Mouse (Mus musculus) layer of hippocampus, adult 9-10 months (tissue): Measurements from ENCODE around the gene Chst12.
A peak's percentile ranks its signal among the peaks of the same experiment; 100 is the strongest.

Experiments
- DNase-seq: peaks from one replicate; pipeline ENCODE4 v3.0.0; 2022; ENCODE audit warnings: low spot score

Chst12 gene

GRCm38 (mm10) chr5:140517921-140518230 is 12.5 kb downstream of the Chst12 start:
- DNase-seq, result no peak

DNA sequence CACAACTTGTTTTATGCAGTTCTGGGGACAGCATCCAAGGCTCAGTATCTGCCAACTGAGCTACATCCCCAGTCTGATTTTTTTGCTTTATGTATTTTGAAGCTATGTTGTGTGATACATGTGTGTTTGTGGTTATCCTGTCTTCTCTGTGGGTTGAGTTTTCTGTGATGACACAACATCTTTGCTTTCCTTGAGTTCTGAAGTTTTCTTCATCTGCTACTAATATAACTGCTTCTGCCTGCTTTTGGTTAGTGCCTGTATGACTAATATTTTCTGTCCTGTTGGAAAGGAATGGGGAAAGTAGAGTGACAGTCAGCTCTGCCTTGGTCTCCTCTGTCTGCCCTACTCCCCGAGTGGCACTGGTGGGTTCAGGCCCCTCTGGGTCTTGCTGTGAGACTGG is 15.8 kb downstream of the Chst12 start:
- DNase-seq, result no peak

DNA sequence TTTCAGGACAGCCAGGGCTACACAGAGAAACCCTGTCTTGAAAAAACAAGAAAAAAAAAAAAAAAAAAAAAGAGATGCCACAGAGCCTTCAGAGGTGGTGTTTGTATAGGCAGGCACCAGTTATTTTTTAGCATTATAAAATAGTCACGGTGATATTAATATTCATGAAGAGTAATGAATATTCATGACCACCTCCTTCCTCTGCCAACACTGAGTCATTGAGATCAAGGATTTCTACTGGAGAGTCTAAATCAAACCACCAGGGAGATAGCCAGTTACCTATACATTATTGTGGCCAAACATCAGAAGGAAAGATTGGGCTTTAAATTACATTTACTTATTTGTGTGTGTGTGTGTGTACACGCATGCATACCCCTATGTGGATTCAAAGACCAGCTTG is 21.4 kb downstream of the Chst12 start:
- DNase-seq, result no peak

- no peak for DNase-seq
Observed at GRCm38 (mm10) chr5:140538111-140538683, 32.8 kb downstream of the Chst12 start.

GRCm38 (mm10) chr5:140540106-140540505 is 34.8 kb downstream of the Chst12 start:
- peak; percentile 60 for DNase-seq

- no peak for DNase-seq
Observed at GRCm38 (mm10) chr5:140542811-140543575, 37.6 kb downstream of the Chst12 start.

- no peak for DNase-seq
Observed at GRCm38 (mm10) chr5:140545651-140546050, 40.3 kb downstream of the Chst12 start.

GRCm38 (mm10) chr5:140546332-140546731 is 41.0 kb downstream of the Chst12 start:
- no peak for DNase-seq

- DNase-seq, result no peak
Observed at GRCm38 (mm10) chr5:140549306-140550047, 44.1 kb downstream of the Chst12 start.

DNA sequence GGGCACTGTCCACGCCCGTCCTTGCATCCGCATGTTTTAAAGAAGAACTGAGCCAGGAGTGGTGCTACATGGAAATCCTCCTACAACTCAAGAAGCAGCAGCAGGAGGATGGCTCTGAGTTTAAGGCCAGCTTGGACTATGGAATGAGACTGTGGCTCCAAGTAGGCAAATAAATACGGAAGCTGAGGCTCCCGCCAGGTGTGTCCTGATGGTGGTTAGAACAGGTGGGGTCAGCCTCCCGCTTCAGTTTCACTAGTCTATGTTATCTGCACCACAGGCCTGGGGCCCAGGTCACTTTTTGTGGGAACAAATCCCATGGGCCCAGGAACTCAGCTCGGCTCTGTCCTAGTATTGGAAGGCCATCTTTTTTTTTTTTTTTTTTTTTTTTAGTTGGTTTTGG is 48.4 kb downstream of the Chst12 start:
- no peak for DNase-seq

- no peak for DNase-seq
Observed at GRCm38 (mm10) chr5:140556859-140557258, 51.5 kb downstream of the Chst12 start.

GRCm38 (mm10) chr5:140562601-140563000 is 57.3 kb downstream of the Chst12 start:
- DNase-seq, result no peak

DNA sequence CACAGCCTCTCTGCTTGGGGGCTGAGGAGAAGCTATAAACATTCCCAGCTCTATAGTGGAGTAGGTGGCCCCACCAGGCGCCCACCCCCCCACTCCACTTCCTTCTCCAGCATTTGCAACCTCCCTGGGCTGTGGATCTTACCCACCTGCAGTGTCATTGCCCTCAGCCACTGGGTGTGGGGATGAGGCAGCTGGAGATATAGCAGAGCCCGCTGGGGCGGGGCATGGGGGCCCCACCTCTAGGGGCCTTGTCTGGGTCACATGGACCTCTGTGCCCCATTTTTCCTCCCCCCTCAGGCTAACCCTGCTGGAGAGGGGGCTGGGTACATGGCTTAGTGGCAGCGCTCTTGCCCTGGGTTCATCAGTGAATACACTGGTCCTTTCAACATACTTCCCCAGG is 59.5 kb downstream of the Chst12 start, which contains the start of gene Grifin:
TSS of gene Grifin (minus strand) at position 176 of the 400 bp plus-strand sequence.
- DNase-seq, result no peak

- DNase-seq, result no peak
Observed at GRCm38 (mm10) chr5:140565451-140565850, 60.1 kb downstream of the Chst12 start.

- no peak for DNase-seq
Observed at GRCm38 (mm10) chr5:140565856-140566255, 60.5 kb downstream of the Chst12 start.

DNA sequence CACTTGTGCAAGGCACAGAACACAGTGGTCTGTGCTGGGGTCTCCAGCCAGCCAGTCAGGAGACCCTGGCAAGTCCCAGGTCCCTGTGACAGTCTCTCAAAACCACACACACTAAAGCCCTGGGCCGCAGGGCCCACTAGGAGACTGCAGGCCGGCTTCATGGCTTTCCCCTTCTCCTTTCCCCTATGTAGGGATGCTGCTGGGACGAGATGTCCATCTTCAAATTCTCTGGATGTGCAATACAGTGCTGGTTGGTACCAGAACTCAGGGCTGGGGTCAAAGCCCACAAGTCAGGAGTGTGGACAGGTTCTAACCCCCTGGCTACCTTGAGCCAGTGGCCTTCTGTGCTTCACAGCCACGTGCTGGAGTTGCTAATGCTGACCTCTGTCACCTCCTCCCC is 60.9 kb downstream of the Chst12 start:
- DNase-seq, result no peak

- DNase-seq, result no peak
Observed at GRCm38 (mm10) chr5:140567321-140567720, 62.0 kb downstream of the Chst12 start.

DNA sequence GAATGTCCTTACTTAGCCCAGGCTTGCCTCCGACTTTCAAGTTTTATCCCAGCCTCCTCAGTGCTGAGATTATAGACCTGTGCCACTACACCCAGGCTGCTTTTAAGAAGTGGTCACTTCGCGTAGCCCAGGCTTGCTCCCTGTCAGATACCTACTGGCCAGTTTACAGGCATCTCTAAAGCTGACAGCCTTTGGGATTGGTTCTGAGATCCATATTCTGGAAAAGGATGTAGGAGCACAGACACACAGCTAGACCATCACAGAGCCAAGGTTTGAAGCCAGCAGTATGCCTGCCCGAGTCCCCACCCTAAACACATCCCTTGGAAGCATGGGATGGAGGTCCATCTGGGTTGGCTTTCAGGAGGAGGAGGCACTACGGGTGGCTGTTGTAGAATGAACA is 62.4 kb downstream of the Chst12 start:
- DNase-seq, result no peak

DNA sequence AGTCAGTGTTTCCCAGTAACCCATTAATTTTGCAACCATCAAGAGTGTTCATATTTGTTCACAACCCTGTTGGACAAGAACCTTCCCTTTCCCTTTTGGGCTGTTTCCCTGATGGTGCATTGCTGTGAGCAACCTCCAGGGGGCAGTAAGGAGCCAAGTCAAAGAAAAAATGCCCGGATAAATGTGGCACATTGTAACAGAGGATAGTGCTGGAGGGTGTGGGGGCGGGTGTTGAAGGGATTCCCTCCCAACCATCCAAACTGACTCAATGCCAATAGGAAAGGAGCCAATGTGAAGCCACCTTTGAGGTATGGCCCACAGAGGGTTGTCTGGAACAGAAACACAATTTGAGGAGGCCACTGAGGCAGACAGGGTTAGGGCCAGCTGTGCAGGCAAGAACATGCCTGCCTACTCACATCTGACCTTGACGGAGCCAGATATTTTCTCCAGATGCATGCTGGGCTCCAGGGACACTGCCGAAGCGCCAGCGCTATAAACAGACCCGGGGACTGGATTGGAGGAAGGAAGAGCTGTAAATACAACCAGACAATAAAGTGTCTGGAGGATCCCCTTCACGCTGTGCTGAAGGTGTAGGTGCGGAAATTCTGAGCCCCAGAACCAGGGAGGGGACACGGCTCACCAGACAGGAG is 63.1 kb downstream of the Chst12 start:
- peak; percentile 31 for DNase-seq

GRCm38 (mm10) chr5:140569032-140569595 is 63.8 kb downstream of the Chst12 start:
- DNase-seq, result no peak

DNA sequence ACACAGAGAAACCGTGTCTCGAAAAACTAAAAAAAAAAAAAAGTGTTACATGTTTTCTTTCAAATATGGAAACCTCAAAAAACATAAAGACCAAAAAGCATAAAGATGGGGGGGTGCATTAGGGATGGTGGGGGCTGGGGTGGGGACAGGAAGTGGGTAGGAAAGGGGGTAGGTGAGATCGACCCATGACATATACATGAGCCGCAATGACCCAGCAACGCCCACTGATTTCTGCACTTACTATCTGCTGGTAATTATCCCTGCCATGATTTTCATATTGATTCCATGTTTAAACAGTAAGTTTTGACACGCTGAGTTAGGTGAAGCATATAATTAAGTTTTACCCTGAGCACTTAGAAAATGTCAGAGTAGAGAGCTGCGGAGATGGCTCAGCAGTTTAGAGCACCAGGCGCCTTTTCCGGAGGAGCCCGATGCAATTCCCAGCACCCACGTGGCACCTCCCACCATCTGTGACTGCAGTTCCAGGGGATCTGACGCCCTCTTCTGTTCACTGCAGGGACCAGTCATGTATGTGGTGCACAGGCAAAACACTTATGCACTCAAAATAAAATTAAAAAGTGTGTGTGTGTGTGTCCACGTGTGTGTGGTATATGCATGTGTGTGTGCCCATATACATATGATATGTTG is 65.0 kb downstream of the Chst12 start:
- DNase-seq, result no peak

- no peak for DNase-seq
Observed at GRCm38 (mm10) chr5:140571201-140571600, 65.9 kb downstream of the Chst12 start.
